Mouse (Mus musculus) adrenal gland, postnatal 14 days (tissue): ENCODE data around the gene Cnr2. TPM values are rescaled to one million over a fixed set of nuclear protein-coding genes. Genes with fewer than 3 reads are reported as not detected.

Experiments used
- DNase-seq: peaks from one replicate; pipeline ENCODE4 v3.0.0; 2021; ENCODE audit warnings: mixed read lengths
- total RNA-seq: library from RNA; stranded (reverse); gene quantifications from 2 replicates; pipeline ENCODE4 v1.2.3, GENCODE M21; 2021

Gene Cnr2
- total RNA-seq, 1 experiment from 2014 or later = 1.9 TPM

GRCm38 (mm10) chr4:135904810-135905209, 9.6 kb downstream of the Cnr2 start:
- no peak for DNase-seq

GRCm38 (mm10) chr4:135906633-135907032, 11.4 kb downstream of the Cnr2 start:
- no peak for DNase-seq

- no peak for DNase-seq
Measured at GRCm38 (mm10) chr4:135909326-135910066, 14.3 kb downstream of the Cnr2 start.

GRCm38 (mm10) chr4:135911531-135911930, 16.3 kb downstream of the Cnr2 start:
- DNase-seq = no peak

GRCm38 (mm10) chr4:135912164-135912563, 17.0 kb downstream of the Cnr2 start:
- no peak for DNase-seq

GRCm38 (mm10) chr4:135912835-135913234, 17.6 kb downstream of the Cnr2 start:
- no peak for DNase-seq

- DNase-seq = no peak
Measured at GRCm38 (mm10) chr4:135913433-135913832, 18.2 kb downstream of the Cnr2 start.

- DNase-seq = no peak
Measured at GRCm38 (mm10) chr4:135918635-135919279, 23.6 kb downstream of the Cnr2 start.

- DNase-seq = no peak
Measured at GRCm38 (mm10) chr4:135919280-135919639, 24.1 kb downstream of the Cnr2 start.

- DNase-seq = peak; percentile 97
Measured at GRCm38 (mm10) chr4:135920304-135921241, 25.4 kb downstream of the Cnr2 start, which contains the start of gene Fuca1. TSS of gene Fuca1 (plus strand) at chr4:135920735.

- peak; percentile 65 for DNase-seq
Measured at GRCm38 (mm10) chr4:135921257-135922120, 26.3 kb downstream of the Cnr2 start.

- no peak for DNase-seq
Measured at GRCm38 (mm10) chr4:135922190-135922589, 27.0 kb downstream of the Cnr2 start.

- no peak for DNase-seq
Measured at GRCm38 (mm10) chr4:135924418-135924817, 29.2 kb downstream of the Cnr2 start.

GRCm38 (mm10) chr4:135925341-135925740, 30.1 kb downstream of the Cnr2 start:
- no peak for DNase-seq

GRCm38 (mm10) chr4:135926195-135926808, 31.1 kb downstream of the Cnr2 start:
- no peak for DNase-seq

GRCm38 (mm10) chr4:135926861-135927260, 31.7 kb downstream of the Cnr2 start:
- no peak for DNase-seq

- no peak for DNase-seq
Measured at GRCm38 (mm10) chr4:135928376-135928775, 33.2 kb downstream of the Cnr2 start.

GRCm38 (mm10) chr4:135929405-135929804, 34.2 kb downstream of the Cnr2 start:
- no peak for DNase-seq

- DNase-seq = no peak
Measured at GRCm38 (mm10) chr4:135929828-135930227, 34.6 kb downstream of the Cnr2 start.

GRCm38 (mm10) chr4:135930239-135930638, 35.0 kb downstream of the Cnr2 start:
- no peak for DNase-seq

- peak; percentile 50 for DNase-seq
Measured at GRCm38 (mm10) chr4:135931832-135932231, 36.6 kb downstream of the Cnr2 start.
